Comparison of ENCODE assay signal across 27 mouse cellular contexts in the genomic region with DNA sequence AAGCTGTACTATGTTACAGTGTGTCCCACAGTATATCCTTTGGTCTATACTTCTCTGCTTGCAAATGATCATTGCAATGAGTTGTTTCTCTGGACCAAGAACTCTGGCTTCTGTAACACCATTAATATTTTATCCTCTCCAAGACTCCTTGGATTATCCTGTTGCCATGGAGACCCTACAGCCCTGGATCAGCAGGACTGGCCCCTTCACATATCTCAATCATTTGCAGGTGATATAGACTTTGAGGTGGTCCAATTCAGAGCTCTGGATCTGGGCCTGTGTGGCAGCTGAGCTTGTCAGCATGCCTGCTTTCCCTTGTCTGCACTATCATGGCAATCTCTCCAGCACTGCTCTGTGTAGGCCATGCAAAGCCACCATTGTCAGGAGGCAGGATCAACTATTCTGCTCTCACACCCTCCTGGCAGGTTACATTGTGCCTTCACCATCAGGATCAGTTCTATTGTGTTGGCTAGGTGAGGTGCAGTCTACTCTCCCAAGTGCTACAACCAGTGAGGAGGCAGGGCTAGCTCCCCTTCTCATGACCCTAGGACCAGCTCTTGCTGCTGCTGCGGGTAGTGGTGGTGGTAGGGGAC.
A peak's percentile ranks its signal among the peaks of the same experiment; 100 is the strongest.
DNase-seq lines count a peak whose midpoint lies in the region; ATAC-seq and TF ChIP-seq lines count a peak whose summit lies in the region.
"Had no signal": no experiment of that assay in that cellular context is flagged by ENCODE, and none has a peak within 500 bp of the region (broad histone marks: within the 10 kb centered on the region; RNA-seq: fewer than 3 reads in every experiment).

No protein-coding gene starts in this region.

- no peak overlapping the region for H3K27ac ChIP-seq in hindbrain, embryonic 15.5 days (replicated peaks)
- H3K27ac ChIP-seq in hindbrain, embryonic 13.5 days = no peak overlapping the region
- no peak overlapping the region for H3K27ac ChIP-seq in stomach, embryonic 16.5 days (ENCODE audit: low read length)
- H3K27ac ChIP-seq in stomach, postnatal 0 days (replicated peaks) = no peak overlapping the region
- H3K27ac ChIP-seq: forebrain, embryonic 12.5 days; heart, embryonic 10.5 days; limb, embryonic 12.5 days; liver, embryonic 15.5 days; stomach, embryonic 15.5 days had no signal

- no peaks in the 10 kb centered on the region for H3K9me3 ChIP-seq in hindbrain, embryonic 15.5 days
- no peaks in the 10 kb centered on the region for H3K9me3 ChIP-seq in hindbrain, embryonic 13.5 days
- no peaks in the 10 kb centered on the region for H3K9me3 ChIP-seq in stomach, embryonic 16.5 days (replicated peaks; ENCODE audit: control insufficient read depth, low read length)
- no peaks in the 10 kb centered on the region for H3K9me3 ChIP-seq in stomach, postnatal 0 days (ENCODE audit: control insufficient read depth, low read length)
- H3K9me3 ChIP-seq: forebrain, embryonic 12.5 days; heart, embryonic 10.5 days; limb, embryonic 12.5 days; liver, embryonic 15.5 days; stomach, embryonic 15.5 days had no signal

- H3K9ac ChIP-seq in hindbrain, embryonic 15.5 days = no peak overlapping the region
- no peak overlapping the region for H3K9ac ChIP-seq in hindbrain, embryonic 13.5 days
- no peak overlapping the region for H3K9ac ChIP-seq in stomach, embryonic 16.5 days (ENCODE audit: low read length)
- H3K9ac ChIP-seq in stomach, postnatal 0 days (ENCODE audit: low read length) = no peak overlapping the region
- H3K9ac ChIP-seq: forebrain, embryonic 12.5 days; limb, embryonic 12.5 days; liver, embryonic 15.5 days; lung, embryonic 14.5 days; stomach, embryonic 15.5 days had no signal

- H3K27me3 ChIP-seq in hindbrain, embryonic 15.5 days = no peaks in the 10 kb centered on the region
- H3K27me3 ChIP-seq in hindbrain, embryonic 13.5 days = no peaks in the 10 kb centered on the region
- no peaks in the 10 kb centered on the region for H3K27me3 ChIP-seq in stomach, embryonic 16.5 days (ENCODE audit: control insufficient read depth, insufficient read depth, low read length)
- H3K27me3 ChIP-seq in stomach, postnatal 0 days (ENCODE audit: control insufficient read depth, insufficient read depth, low read length) = no peaks in the 10 kb centered on the region
- H3K27me3 ChIP-seq: forebrain, embryonic 12.5 days; limb, embryonic 12.5 days; liver, embryonic 15.5 days; stomach, embryonic 15.5 days had no signal

- H3K4me1 ChIP-seq in hindbrain, embryonic 15.5 days (replicated peaks) = no peaks in the 10 kb centered on the region
- no peaks in the 10 kb centered on the region for H3K4me1 ChIP-seq in hindbrain, embryonic 13.5 days (replicated peaks)
- no peaks in the 10 kb centered on the region for H3K4me1 ChIP-seq in stomach, embryonic 16.5 days (ENCODE audit: control insufficient read depth, insufficient read depth, low read length)
- no peaks in the 10 kb centered on the region for H3K4me1 ChIP-seq in stomach, postnatal 0 days (replicated peaks; ENCODE audit: control insufficient read depth, insufficient read depth)
- H3K4me1 ChIP-seq: forebrain, embryonic 12.5 days; heart, embryonic 10.5 days; limb, embryonic 12.5 days; liver, embryonic 15.5 days; stomach, embryonic 15.5 days had no signal

- intact Hi-C loops in left cerebral cortex, postnatal 14 days (cut with DNase I) = no loop called here

- H3K4me2 ChIP-seq in hindbrain, embryonic 15.5 days = no peak overlapping the region
- H3K4me2 ChIP-seq in hindbrain, embryonic 13.5 days = no peak overlapping the region
- no peak overlapping the region for H3K4me2 ChIP-seq in stomach, embryonic 16.5 days (ENCODE audit: low read depth, low read length)
- H3K4me2 ChIP-seq in stomach, postnatal 0 days (replicated peaks; ENCODE audit: low read depth) = no peak overlapping the region
- H3K4me2 ChIP-seq: forebrain, embryonic 12.5 days; limb, embryonic 12.5 days; liver, embryonic 15.5 days; lung, embryonic 14.5 days; stomach, embryonic 15.5 days had no signal

- peak; percentile 63; the same call in 1 of the 2 replicates for ATAC-seq in hindbrain, embryonic 15.5 days (ENCODE audit: low FRiP score, low read depth)
- no peak for ATAC-seq in hindbrain, embryonic 13.5 days (ENCODE audit: low FRiP score)
- ATAC-seq in stomach, embryonic 16.5 days (ENCODE audit: insufficient read depth, low FRiP score) = peak; percentile 58; the same call in 1 of the 2 replicates
- ATAC-seq in stomach, postnatal 0 days (ENCODE audit: low FRiP score, low TSS enrichment) = no peak
- ATAC-seq in megakaryocyte-erythroid progenitor cell, adult 5-6 weeks (replicated peaks; ENCODE audit: low FRiP score, low TSS enrichment, poor library complexity, severe bottlenecking) = peak; percentile 13; the same call in 1 of the 2 replicates
- ATAC-seq: CD4-positive, CD25-positive, alpha-beta regulatory T cell, adult 4 months; inflammation-experienced regulatory T-cells, adult 6 months had no signal

- no peak for DNase-seq in stomach, postnatal 0 days (ENCODE audit: low spot score)
- DNase-seq in cerebellum, adult 11 months = no peak
- no peak for DNase-seq in left cerebral cortex, postnatal 14 days (ENCODE audit: low spot score in 2 of 2)
- DNase-seq: adrenal gland, postnatal 14 days; cerebellum, adult 18-20 months; cerebellum, postnatal 10 days; gastrocnemius, postnatal 14 days; heart, adult 11 months; heart, postnatal 36 days; kidney, adult 11 months; kidney, postnatal 14 days; lung, embryonic 14.5 days; lung, postnatal 14 days; right cerebral cortex, postnatal 25 days; thymus, adult 18-20 months; thymus, postnatal 4 days had no signal

- no peak for TF ChIP-seq EP300 in stomach, postnatal 0 days (optimal IDR thresholded peaks at IDR 0.05)

- no peak for TF ChIP-seq CTCF in stomach, postnatal 0 days (IDR thresholded peaks at IDR 0.05; ENCODE audit: low read depth)

- H3K4me3 ChIP-seq in hindbrain, embryonic 15.5 days = no peak overlapping the region
- no peak overlapping the region for H3K4me3 ChIP-seq in hindbrain, embryonic 13.5 days
- no peak overlapping the region for H3K4me3 ChIP-seq in stomach, embryonic 16.5 days (replicated peaks; ENCODE audit: low read length)
- no peak overlapping the region for H3K4me3 ChIP-seq in stomach, postnatal 0 days (ENCODE audit: low read depth, low read length)
- H3K4me3 ChIP-seq: forebrain, embryonic 12.5 days; heart, embryonic 10.5 days; limb, embryonic 12.5 days; liver, embryonic 15.5 days; stomach, embryonic 15.5 days had no signal

- no peaks in the 10 kb centered on the region for H3K36me3 ChIP-seq in hindbrain, embryonic 15.5 days
- no peaks in the 10 kb centered on the region for H3K36me3 ChIP-seq in hindbrain, embryonic 13.5 days
- no peaks in the 10 kb centered on the region for H3K36me3 ChIP-seq in stomach, embryonic 16.5 days (ENCODE audit: control insufficient read depth, insufficient read depth, low read length)
- no peaks in the 10 kb centered on the region for H3K36me3 ChIP-seq in stomach, postnatal 0 days (ENCODE audit: control insufficient read depth, insufficient read depth, low read length)
- H3K36me3 ChIP-seq: forebrain, embryonic 12.5 days; heart, embryonic 10.5 days; limb, embryonic 12.5 days; liver, embryonic 15.5 days; stomach, embryonic 15.5 days had no signal

- WGBS in hindbrain, embryonic 15.5 days = 93% methylated on average over 1 of the region's 1 CpGs
- 89% methylated on average over 1 of the region's 1 CpGs for WGBS in hindbrain, embryonic 13.5 days
- WGBS in stomach, embryonic 16.5 days = 83% methylated on average over 1 of the region's 1 CpGs
- WGBS in stomach, postnatal 0 days = 67% methylated on average over 1 of the region's 1 CpGs

Comparison
In these comparisons a context has a peak if more than half of its experiments do, and no peak if none do; other contexts are left out.
1. ATAC-seq: peak in hindbrain, embryonic 15.5 days (single experiment), stomach, embryonic 16.5 days (single experiment) and megakaryocyte-erythroid progenitor cell, adult 5-6 weeks (single experiment); none in hindbrain, embryonic 13.5 days (single experiment) and stomach, postnatal 0 days (single experiment).